ENCODE assay signal across 14 mouse cellular contexts in genomic region chr6:34729449-34730151, GRCm38 (mm10). TPM values are rescaled to one million over a fixed set of nuclear protein-coding genes. Genes with fewer than 3 reads are reported as not detected.
DNase-seq lines count a peak whose midpoint lies in the region; ATAC-seq lines count a peak whose summit lies in the region.
"Had no signal": no experiment of that assay in that cellular context is flagged by ENCODE, and none has a peak within 500 bp of the region (broad histone marks: within the 10 kb centered on the region; RNA-seq: fewer than 3 reads in every experiment).

No protein-coding gene starts in this region.

- peak; percentile 58 for DNase-seq in heart, adult 11 months
- DNase-seq in heart, postnatal 4 days, result no peak
- DNase-seq in kidney, postnatal 10 days, result no peak
- DNase-seq in midbrain, embryonic 10.5 days (ENCODE audit: low spot score), result no peak
- no peak for DNase-seq in midbrain, embryonic 11.5 days (ENCODE audit: low spot score, missing footprints)
- no peak for DNase-seq in c-Kit-positive CD71-positive TER-119-positive erythroid progenitor cells, embryonic 14.5 days (ENCODE audit: low spot score)
- no peak for DNase-seq in layer of hippocampus, postnatal 10 days (ENCODE audit: low spot score in 2 of 2)
- DNase-seq: cerebellum, adult 18-20 months; thymus, postnatal 4 days had no signal

- WGBS in kidney, embryonic 14.5 days, result 17% methylated on average over 8 of the region's 8 CpGs
- WGBS in midbrain, embryonic 10.5 days, result 84% methylated on average over 8 of the region's 8 CpGs
- WGBS in midbrain, embryonic 11.5 days, result 81% methylated on average over 8 of the region's 8 CpGs

- H3K9ac ChIP-seq in kidney, embryonic 14.5 days (ENCODE audit: low read depth, low read length), result no peak overlapping the region
- no peak overlapping the region for H3K9ac ChIP-seq in midbrain, embryonic 11.5 days (ENCODE audit: low read length)
- H3K9ac ChIP-seq: limb, embryonic 13.5 days; neural tube, embryonic 12.5 days had no signal

- H3K27me3 ChIP-seq in kidney, embryonic 14.5 days (ENCODE audit: control insufficient read depth, insufficient read depth, low read length), result no peaks in the 10 kb centered on the region
- H3K27me3 ChIP-seq in midbrain, embryonic 10.5 days (ENCODE audit: low read depth, poor library complexity, severe bottlenecking), result no peaks in the 10 kb centered on the region
- no peaks in the 10 kb centered on the region for H3K27me3 ChIP-seq in midbrain, embryonic 11.5 days (ENCODE audit: control insufficient read depth, insufficient read depth, low read length)
- H3K27me3 ChIP-seq: limb, embryonic 13.5 days; neural tube, embryonic 12.5 days had no signal

- H3K9me3 ChIP-seq in kidney, embryonic 14.5 days (ENCODE audit: control insufficient read depth, low read length), result peaks cover 2% of the 10 kb centered on the region; the same call in 1 of the 2 replicates
- no peaks in the 10 kb centered on the region for H3K9me3 ChIP-seq in midbrain, embryonic 10.5 days (replicated peaks)
- H3K9me3 ChIP-seq in midbrain, embryonic 11.5 days (ENCODE audit: control insufficient read depth, low read length), result no peaks in the 10 kb centered on the region
- H3K9me3 ChIP-seq: neural tube, embryonic 12.5 days had no signal

- no peaks in the 10 kb centered on the region for H3K36me3 ChIP-seq in kidney, embryonic 14.5 days (ENCODE audit: control insufficient read depth, insufficient read depth, low read length)
- H3K36me3 ChIP-seq in midbrain, embryonic 10.5 days, result peaks cover 2% of the 10 kb centered on the region
- no peaks in the 10 kb centered on the region for H3K36me3 ChIP-seq in midbrain, embryonic 11.5 days (ENCODE audit: control insufficient read depth, insufficient read depth, low read length)
- H3K36me3 ChIP-seq: neural tube, embryonic 12.5 days had no signal

- H3K4me3 ChIP-seq in kidney, embryonic 14.5 days (ENCODE audit: low read length), result no peak overlapping the region
- H3K4me3 ChIP-seq in midbrain, embryonic 10.5 days, result no peak overlapping the region
- no peak overlapping the region for H3K4me3 ChIP-seq in midbrain, embryonic 11.5 days (ENCODE audit: low read depth, low read length)
- H3K4me3 ChIP-seq: limb, embryonic 13.5 days; neural tube, embryonic 12.5 days had no signal

- ATAC-seq in kidney, embryonic 14.5 days (ENCODE audit: low FRiP score, low TSS enrichment), result peak; percentile 55
- no peak for ATAC-seq in midbrain, embryonic 11.5 days (ENCODE audit: low FRiP score)
- ATAC-seq: hindbrain, postnatal 0 days; midbrain, embryonic 16.5 days had no signal

- peaks cover 29% of the 10 kb centered on the region for H3K4me1 ChIP-seq in kidney, embryonic 14.5 days (ENCODE audit: control insufficient read depth, insufficient read depth, low read length)
- peaks cover 27% of the 10 kb centered on the region for H3K4me1 ChIP-seq in midbrain, embryonic 10.5 days
- no peaks in the 10 kb centered on the region for H3K4me1 ChIP-seq in midbrain, embryonic 11.5 days (ENCODE audit: control insufficient read depth, insufficient read depth, low read length)

- H3K27ac ChIP-seq in kidney, embryonic 14.5 days (ENCODE audit: low read depth, low read length), result peak overlapping the region; percentile 7; the same call in 1 of the 2 replicates
- peak overlapping the region; percentile 46; the same call in 1 of the 2 replicates for H3K27ac ChIP-seq in midbrain, embryonic 10.5 days (replicated peaks)
- no peak overlapping the region for H3K27ac ChIP-seq in midbrain, embryonic 11.5 days (ENCODE audit: low read depth, low read length)
- H3K27ac ChIP-seq: hindbrain, postnatal 0 days; limb, embryonic 13.5 days; neural tube, embryonic 12.5 days had no signal

- no peak overlapping the region for H3K4me2 ChIP-seq in kidney, embryonic 14.5 days (replicated peaks; ENCODE audit: low read depth, low read length)
- no peak overlapping the region for H3K4me2 ChIP-seq in midbrain, embryonic 11.5 days
- H3K4me2 ChIP-seq: limb, embryonic 13.5 days; neural tube, embryonic 12.5 days had no signal

RNA-seq across cellular contexts. Expression of gene Agbl3, which starts 50.6 kb away (rescaled TPM):
- 1 to 10 TPM; 6.9 to 7.5 TPM for total RNA-seq in heart, postnatal 4 days (2021)
- 6.2 and 10.7 TPM in 2 replicates for polyA plus RNA-seq in kidney, embryonic 14.5 days (2014; fragmentation: Nextera tagmentation; extraction: Ambion mirVana)
- 2.9 and 4.7 TPM in 2 replicates for polyA plus RNA-seq in midbrain, embryonic 10.5 days (2016; fragmentation: Nextera tagmentation; extraction: Ambion mirVana)
- polyA plus RNA-seq in midbrain, embryonic 11.5 days (2014; fragmentation: Nextera tagmentation; extraction: Ambion mirVana), result 5.7 and 6.1 TPM in 2 replicates
- 10 to 100 TPM; 19.2 to 21.2 TPM for total RNA-seq in layer of hippocampus, postnatal 10 days (2021)
